Mouse (Mus musculus) liver, adult 2 months (tissue): ENCODE data around the gene Lima1.

Experiments
- CTCF ChIP-seq: fragments of 200-500 bp; IDR thresholded peaks from 2 replicates; pipeline ENCODE4 v1.5.1; 2011; ENCODE audit warnings: low read depth, low read length, control low read depth
- POLR2A ChIP-seq: fragments of 200-500 bp; IDR thresholded peaks from 2 replicates; pipeline ENCODE4 v1.6.1; 2011; ENCODE audit warnings: low read length, control low read depth; ENCODE audit not compliant: insufficient read depth; ENCODE audit errors: extremely low read depth

DNA sequence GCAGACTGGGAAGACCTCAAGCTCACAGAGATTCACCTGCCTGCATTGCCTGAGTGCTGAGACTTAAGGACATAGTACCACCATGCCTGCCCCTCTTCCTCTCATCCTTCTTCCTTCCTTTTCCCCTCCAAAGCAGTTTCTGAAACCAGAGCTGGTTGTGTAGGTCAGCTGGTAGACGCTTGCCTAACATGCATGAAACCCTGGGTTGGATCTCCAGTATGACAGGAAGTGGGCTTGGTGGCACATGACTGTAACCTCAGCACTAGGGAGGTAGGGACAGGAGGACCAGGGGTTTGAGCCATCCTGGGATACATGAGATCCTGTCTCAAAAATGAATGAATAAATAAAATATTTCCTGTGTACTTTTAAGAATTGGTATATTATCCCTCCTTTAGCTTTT, 32.3 kb upstream of the Lima1 start:
- no peak for TF ChIP-seq POLR2A
- TF ChIP-seq CTCF: no peak
